Mouse (Mus musculus) gastrocnemius, postnatal 36 days (tissue): ENCODE results near the gene Sgsm3. TPM values are rescaled to one million over a fixed set of nuclear protein-coding genes. Genes with fewer than 3 reads are reported as not detected.
"Not testable (repeated sequence)": the region's sequence is repeated elsewhere in the genome, so short reads cannot be mapped to it uniquely, and the experiment has no call there.

Experiments
- DNase-seq, 2 experiments: peaks; one replicate each; pipeline ENCODE4 v3.0.0; 2022
- intact Hi-C: fragments of 180-260 bp; cut with DNase I; formaldehyde crosslinking; loops from one replicate; pipeline ENCODE4 v1.15.1; 2025
- long read RNA-seq, 2 experiments: library from polyadenylated mRNA; stranded (forward); transcript quantifications; one replicate each; pipeline ENCODE4 v2.0.0; 2021
- total RNA-seq, 2 experiments: library from RNA; stranded (reverse); gene quantifications; 2 replicates each; pipeline ENCODE4 v1.2.3; 2021

The Sgsm3 gene
- total RNA-seq = 10 to 100 TPM; 11.8 to 17.8 TPM
- long read RNA-seq, experiment 1, partial matches to known transcripts = 0 of 9 reads
- long read RNA-seq, experiment 1, other reads (novel, unspliced or antisense) = 5 of 9 reads
- long read RNA-seq, experiment 2, transcript Sgsm3-208 (22 exons, 2,997 nt) = major isoform, 8 of 17 reads
- long read RNA-seq, experiment 2, partial matches to known transcripts = 2 of 17 reads
- long read RNA-seq, experiment 2, other reads (novel, unspliced or antisense) = 7 of 17 reads

DNA sequence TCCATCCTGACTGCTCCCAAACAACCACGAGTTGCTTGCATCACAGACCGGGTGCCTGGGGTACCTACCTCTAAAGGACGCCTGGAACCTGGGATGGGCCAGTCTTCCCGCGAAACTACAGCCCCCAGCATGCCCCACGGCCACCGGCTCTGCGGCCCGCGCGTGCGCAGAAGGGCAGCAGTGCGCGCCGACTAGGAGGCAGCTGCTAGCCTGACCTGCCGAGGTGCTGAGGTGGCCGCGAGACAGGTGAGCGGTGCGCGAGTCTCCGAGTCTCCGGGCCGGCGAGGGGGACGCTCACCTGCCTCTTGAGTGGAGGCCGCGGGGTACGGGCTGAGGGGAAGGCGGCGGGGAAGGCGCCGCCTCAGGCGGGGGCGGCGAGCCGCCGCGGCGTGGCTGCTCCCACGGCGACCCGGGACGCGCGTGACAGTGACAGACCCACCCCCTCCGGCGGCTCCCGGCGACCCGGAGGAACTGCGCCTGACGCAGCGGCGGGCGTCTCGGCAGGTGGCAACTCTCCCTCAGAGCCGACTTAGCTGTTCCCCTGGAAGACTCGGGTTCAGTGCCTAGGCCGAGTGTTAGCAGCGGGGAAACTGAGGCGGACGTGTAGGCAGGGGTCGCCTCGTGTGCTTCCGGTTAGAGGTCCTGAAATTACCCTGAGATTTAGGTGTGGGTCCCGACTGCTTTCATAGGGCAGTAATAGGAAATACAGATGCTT is at the start of gene Sgsm3:
TSS of gene Sgsm3 (plus strand) at position 146 of the 715 bp plus-strand sequence.
- peak; percentile 77 to 80 for DNase-seq
- intact Hi-C loops = no loop called here

DNA sequence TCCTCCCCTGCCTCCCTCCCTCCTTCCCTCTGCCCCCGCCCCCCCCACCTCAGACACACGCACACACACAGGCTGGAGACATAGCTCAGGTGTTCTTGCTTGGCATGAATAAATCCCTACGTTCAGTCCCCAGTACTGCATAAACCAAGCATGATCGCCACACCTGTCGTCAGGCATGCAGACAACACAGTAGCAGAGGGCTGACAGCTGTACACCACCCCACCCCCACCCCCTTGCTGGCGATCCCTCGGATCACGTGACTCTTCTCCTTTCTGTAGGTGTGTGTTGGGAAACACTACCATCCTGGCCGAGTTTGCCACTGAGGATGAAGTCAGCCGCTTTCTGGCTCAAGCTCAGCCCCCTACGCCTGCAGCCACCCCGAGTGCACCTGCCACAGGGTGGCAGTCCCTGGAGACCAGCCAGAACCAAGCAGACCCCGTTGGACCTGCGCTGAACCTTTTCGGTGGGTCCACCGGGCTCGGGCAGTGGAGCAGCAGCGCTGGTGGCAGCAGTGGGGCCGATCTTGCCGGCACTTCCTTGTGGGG is 48.7 kb upstream of the Sgsm3 start:
- no peak for DNase-seq
- intact Hi-C loops = no loop called here

DNA sequence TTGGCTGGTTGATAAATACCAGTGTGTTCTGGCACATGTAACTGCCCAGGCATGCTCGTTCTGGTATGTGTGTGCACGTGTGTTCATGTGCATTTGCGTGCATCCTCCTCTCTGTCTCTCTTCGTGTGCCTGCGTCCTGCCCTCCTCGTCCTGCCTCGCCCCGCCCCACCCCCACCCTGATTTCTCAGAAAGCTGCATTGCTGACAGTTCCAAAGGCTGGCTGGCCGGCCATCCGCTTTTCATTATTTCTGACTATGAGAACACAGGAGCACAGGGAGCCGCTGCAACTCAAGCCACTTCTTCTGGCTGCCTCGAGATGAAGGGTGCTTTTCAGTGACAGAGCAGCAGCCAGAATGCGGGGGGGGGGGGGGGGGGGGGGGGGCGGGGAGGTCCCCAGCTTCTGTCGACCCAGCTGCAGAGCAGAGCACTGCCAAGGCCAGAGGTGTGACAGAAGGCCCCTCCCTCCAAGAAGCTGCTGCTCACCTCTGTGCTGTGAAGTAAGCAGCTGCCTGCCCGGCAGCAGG is 47.5 kb upstream of the Sgsm3 start:
- DNase-seq = no peak
- intact Hi-C loops = no loop called here

DNA sequence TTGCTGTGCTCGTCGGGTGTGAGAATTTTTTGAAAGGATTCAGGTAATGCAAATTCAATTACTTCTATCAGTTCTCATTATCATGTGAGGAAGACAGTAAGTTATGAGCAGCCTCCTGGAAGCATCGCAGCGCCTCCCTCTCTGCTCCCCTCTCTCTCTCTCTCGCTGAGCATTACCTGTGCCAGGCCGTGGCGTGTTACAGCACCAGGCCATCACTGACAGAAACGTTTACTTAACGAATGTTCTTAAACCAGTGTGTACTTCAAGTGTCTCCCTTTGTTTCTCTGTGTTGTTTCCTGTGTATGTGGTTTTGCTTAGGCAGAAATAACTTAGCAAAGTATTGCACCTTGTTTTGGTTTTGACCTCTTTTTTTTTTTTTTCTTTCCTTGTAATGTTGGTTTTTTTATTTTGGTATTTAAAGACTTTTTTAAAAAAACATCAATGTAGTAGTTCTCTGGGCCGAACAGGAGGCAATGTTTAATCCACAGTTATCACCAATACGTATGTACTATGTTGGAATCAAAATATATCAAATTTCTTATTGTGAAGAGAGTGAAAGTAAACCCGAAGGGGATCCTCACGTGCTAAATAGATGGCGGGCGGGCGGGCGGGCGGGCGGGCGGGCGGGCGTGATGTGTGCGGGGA is 46.8 kb upstream of the Sgsm3 start:
- DNase-seq, intact Hi-C loops: not testable (repeated sequence)

DNA sequence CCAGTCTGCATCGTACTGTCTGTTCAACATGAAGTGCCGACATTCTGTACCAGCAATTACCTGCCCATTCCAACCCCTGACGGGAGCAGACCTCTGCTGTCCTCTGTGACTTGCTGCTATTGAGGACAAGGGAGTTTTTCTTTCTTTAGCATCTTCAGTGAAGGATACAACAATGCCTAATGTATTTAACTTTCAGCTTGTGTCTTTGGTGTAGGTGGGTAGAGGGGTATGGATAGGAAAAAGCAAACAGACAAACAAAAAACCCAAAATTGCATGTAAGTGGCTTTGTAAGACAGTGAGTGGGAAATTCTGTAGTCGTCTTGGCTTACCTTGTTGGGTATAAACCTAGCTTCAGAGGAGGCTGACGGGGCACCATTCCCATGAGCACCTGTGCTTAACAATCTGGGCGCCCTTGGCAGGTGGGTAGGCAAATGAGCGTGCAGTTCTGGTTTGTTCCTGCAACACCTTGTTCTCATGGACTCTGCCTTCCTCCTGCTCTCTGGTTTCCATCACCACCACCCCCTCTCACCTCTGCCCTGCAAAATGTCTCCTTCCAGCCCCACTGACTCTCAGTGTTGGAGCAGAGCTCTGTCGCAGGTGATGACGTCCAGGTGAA is 46.1 kb upstream of the Sgsm3 start:
- no peak for DNase-seq
- intact Hi-C loops = no loop called here

DNA sequence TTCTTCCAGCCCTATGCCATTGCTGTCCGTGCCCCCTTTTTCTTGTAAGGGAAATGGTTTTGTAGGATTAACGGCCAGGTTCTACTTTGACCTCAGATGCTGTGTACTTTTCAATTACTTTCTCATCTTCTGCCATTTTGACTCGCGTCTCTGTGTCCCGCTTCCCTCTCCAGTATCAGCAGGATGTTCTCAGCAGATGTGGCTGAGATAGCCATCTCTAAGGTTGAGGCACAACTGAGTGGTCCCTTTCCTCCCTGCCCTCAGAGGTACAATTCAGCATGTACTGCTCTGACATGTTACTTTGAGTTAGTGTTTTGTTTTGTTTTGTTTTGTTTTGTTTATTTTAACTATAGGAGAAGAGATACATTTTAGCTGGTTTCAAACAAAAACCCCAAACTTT is 42.7 kb upstream of the Sgsm3 start:
- intact Hi-C loops = no loop called here
- DNase-seq = no peak

DNA sequence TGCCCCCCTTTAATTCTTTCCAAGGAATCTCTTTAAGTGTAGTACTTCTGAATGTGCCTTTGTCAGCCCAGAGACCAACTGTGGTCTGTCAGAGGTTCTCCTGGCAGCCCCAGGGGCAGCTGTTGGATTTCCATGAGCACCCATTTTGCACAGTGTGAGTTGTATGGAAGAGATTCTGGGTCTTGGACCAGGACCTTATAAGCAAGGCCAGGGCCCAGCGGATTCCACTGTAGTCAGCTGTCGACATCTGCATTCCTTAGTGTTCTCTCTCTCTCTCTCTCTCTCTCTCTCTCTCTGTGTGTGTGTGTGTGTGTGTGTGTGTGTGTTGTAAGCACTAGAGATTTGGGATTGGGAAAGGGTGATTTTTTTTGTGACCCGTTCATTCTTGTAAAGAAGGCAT is 40.9 kb upstream of the Sgsm3 start:
- DNase-seq = no peak

DNA sequence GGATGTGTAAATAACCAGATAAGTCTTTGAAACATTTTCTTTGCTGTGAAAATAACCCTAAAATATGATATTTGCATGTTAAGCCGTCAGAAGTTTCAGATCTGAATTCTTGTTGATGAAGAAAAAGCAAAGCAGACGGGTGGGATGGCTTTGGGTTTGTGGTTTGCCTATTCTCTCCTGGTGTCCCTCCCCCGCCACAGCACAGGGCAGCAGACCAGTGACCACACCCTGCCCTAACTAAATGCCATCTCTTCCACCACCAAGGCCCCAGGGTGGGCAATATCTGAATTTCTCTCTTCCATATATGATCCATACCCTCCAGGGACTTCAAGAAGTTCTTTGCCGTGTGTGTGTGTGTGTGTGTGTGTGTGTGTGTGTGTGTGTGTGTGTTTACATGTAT is 39.0 kb upstream of the Sgsm3 start:
- no peak for DNase-seq
- intact Hi-C loops = no loop called here

More for the DNA sequence above, 40.9 kb upstream of the Sgsm3 start:
- intact Hi-C loops = no loop called here

DNA sequence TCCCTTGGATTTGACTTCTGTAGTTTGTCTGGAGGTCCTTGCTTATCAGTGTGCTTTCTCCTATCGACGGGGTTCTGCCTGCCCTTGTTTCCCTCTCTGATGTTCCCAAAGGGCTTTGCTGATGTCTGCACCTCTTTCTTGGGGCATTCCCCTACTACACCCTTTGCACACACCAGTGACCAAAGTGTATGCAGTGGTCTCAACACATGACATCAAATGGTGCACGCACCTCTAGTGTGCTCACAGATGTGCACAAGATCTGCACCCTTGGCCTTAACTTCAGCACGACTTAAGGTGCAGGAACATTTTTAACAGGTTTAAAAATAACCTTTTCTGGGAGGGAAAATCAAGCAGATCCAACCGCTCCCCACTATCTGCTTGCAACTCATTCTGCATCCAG is 38.2 kb upstream of the Sgsm3 start:
- intact Hi-C loops = no loop called here

DNA sequence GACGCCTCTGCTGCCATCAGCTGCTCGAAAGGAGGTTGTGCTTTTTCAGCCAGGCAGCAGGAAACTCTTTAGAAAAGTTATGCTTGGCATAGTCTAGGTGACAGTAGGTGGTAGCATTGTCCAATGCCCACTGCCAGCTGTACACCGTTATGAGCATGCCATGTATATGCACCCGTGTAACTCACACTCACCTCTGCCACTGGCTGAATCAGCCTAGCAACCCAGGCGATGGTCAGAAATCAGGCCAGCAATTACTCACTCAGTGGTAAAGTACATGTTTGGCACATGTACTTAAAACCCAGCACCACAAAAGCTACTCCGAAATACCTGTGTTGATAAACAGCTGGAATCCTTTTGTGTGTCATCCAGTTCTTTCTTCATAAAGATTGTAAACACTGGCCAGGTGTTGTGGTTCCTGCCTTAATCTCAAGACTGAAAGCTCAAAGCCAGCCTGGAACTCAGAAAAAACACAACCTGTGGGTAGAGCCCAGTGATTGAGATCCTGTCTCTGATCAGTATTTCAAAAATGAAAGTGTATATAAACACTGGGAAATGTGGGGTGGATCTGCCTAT is 36.0 kb upstream of the Sgsm3 start:
- DNase-seq = no peak
- intact Hi-C loops = no loop called here

More for the DNA sequence above, 38.2 kb upstream of the Sgsm3 start:
- no peak for DNase-seq

DNA sequence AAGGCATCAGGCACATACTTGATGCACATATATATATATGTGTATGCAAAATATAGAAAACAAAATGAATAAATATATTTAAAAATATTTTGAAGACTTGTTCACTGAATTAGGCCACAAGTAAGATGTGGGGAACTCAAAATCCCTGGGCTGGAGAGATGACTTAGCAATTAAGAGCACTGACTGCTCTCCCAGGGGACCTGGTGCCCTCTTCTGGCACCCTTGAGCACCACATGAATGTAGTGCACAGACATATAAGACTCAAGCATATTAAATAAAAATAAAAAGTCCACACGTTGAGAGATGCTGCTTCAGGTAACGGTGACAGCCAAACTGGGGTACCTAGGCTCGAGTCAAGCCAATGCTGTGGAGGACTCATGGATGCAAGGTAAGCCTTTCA is 31.7 kb upstream of the Sgsm3 start:
- intact Hi-C loops = loop anchor here (5.0 kb wide), 1 partner anchor 239 kb away; no protein-coding TSS in a partner anchor
- DNase-seq = no peak

DNA sequence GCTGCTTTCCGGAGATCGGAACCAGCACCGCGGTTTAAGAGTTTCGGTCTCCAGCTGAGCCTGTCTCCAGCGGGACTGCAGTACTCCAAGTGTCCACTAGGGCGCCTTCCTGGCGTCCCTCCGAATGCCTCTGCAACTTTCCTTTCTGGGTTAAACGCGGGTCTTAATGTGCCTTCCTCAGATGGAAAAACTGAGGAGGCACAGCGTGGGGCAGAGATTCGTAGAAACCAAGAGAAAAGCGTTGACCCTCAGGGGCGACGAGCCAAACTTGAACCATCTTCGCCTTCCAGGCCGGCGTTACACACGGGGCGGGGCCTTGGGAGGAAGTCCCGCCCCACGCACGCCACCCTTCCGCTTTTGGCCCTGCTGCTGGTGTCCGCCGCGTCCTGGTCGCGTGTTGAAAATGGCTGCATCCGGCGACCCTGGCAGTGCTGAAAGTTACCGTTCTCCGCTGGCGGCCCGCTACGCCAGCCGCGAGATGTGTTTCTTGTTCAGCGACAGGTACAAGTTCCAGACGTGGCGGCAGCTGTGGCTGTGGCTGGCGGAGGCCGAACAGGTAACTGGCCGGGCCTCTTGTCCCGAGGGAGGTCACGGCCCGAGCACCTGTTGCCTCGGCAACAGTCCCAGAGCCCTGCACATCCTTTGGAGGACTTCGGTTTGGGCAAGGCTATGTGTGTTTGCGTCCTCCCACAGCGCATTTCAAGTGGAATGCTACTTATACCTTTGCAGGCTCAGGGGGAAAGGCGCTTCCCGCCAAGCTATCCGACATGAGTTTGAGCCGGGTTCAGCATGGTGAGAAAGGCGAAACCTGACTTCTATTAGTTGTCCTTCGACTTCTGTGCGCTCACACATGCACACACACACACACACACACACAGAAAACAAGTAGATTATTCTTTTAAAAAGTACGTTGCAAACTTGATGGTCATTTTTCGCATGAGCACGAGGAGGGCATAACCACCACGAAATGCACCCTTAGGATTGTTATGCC is 29.1 kb upstream of the Sgsm3 start, which contains the start of gene Adsl:
TSS of gene Adsl (plus strand) at position 346 of the 991 bp plus-strand sequence.
- intact Hi-C loops = loop anchor here (5.0 kb wide), 1 partner anchor 241 kb away; no protein-coding TSS in a partner anchor
- peak; percentile 82 to 88 for DNase-seq

DNA sequence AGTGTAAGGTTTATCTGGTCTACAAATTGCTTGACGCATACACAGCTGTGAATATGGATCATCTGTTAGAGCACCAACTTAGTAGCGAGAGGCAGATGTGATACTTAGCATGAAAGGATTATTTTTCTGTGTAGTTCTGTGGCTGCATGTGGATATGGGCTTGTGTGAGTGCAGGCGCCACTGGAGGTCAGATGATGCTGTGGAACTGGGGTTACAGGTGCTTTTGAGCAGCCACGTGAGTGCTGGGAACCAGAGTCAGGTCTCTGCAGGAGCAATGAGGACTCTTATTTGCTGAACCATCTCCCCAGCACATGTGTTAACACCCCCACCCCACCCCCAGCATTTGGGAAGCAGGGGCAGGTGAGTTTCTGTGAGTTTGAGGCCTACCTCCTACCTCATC is 28.1 kb upstream of the Sgsm3 start:
- intact Hi-C loops = loop anchor here (5.0 kb wide), 1 partner anchor 242 kb away; no protein-coding TSS in a partner anchor
- DNase-seq = no peak

DNA sequence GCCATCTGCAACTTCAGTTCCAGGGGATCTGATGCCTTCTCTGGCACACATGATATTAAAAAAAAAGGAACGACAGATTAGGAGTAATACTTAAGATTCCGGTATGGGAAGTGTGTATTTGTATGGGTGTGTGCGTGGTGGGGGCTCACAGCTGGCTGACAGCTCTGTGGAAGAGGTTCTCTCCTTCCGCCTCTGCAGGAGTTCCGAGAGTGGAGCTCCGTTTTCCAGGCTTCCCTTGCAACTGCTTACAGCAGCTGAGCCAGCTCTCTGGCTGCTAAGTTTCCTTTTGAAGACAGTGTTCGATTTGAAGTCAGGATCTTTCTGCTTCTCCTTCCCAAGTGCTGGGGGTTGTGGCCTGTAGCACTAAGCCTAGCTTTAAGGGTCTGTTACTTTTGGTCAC is 27.5 kb upstream of the Sgsm3 start:
- intact Hi-C loops = no loop called here

DNA sequence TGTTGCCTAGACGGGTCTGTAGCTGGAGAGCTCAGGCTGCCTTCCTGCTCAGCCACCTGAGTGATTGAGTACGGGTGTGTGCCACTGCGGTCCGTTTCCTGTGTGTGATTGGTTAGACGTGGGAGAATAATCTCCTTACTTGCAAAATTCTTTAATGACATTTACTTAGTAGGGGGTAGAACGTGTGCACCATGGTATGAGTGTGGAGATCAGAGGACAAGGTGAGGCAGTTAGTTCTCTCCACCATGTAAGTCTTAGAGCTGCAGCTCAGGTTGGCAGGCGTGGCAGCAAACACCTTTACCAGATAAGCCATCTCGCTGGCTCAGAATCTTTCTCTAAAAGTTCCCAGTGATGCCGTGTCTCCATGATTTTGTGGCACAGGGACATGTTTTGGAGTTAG is 23.6 kb upstream of the Sgsm3 start:
- DNase-seq = no peak
- intact Hi-C loops = no loop called here

More for the DNA sequence above, 27.5 kb upstream of the Sgsm3 start:
- DNase-seq = no peak

DNA sequence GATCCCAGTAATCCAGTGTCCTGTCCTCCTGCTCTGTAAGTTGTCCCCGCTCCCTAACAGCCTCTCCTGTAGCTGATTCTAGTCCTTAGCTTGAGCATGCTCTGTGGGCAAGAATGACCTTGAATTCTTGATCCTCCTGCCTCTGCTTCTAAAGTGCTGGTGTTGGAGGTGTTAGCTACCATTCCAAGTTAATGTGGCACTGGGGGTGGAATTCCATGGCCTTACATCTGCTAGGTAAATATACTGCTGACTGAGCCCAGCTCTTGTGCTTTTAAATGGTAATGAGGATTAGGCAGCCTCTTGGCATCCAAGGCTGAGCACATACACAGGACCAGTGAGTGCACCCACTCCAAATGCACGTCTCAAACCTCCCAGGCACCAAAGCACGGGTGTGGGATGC is 22.7 kb upstream of the Sgsm3 start:
- DNase-seq = no peak
- intact Hi-C loops = no loop called here

DNA sequence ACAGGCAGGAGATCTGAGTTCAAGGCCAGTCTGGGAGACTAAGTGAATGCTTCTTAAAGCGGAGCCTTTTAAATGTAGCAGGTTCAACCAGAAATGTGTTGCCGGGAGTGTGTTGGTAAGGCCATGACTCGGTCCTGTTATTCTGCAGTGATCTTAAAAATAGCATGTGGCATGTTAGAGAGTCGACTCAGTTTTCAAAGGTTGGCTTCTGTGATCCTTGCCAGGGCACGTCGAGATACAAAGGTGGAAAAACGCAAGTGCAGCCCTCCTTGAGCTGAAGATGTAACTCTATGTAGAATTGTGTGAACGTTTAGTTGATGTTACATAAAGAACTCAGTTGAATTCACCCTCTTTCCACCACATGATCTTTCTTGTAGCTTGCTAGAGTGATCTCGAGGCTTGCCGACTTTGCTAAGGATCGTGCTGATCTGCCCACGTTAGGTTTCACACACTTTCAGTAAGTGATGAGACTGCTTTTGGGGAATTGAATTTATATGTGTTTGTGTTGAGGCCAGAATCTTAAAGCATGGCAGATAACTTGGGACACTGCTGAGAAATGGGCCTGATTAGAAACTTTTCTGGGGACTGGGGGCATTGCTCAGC is 21.6 kb upstream of the Sgsm3 start:
- intact Hi-C loops = no loop called here
- no peak for DNase-seq

DNA sequence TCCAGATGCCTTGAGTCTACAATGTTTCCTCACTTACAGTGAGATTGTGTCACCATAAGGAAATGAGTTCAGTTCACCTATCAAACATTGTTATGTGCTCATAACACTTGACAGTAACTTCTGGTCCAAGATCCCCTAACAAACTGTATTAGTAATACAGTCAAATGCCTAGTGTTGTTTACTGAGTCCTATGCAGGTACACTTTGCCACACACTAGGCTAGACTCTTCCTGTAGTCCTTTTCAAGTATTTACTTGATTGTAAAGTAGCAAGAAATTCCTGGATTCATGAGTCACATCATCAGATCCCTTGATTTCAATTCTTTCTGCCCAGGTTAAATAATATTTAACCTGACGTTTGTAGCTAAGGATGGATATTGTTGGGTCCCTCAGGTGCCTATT is 8.2 kb upstream of the Sgsm3 start:
- intact Hi-C loops = no loop called here
- DNase-seq = no peak

DNA sequence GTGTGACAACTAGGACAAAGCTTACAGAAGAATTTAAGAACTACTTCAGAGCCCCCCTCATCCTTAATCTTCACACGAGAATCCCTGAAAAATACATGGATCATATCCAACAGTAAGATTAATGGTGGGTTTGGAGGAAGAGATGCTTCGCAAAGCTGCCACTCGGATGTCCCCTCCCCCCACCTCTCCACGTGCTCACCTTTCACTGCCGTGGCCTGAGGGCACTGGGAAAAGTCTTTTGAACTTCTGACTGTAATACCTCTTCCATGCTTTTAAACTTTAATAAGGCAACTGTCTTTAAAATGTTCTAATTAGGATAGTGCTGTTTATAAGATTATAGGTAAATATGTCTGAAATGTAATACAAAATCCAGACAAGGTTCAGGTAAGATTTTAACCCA is 3.3 kb upstream of the Sgsm3 start:
- intact Hi-C loops = no loop called here
- DNase-seq = no peak
